Mouse (Mus musculus) midbrain, embryonic 11.5 days (tissue): ENCODE data around the gene Dstn. TPM values are rescaled to one million over a fixed set of nuclear protein-coding genes. Genes with fewer than 3 reads are reported as not detected.

Experiments used
- ATAC-seq: fragments of 200-750 bp; cut with Nextera tagmentation; 2 replicates; pipeline ENCODE4 v1.8.0; 2017; ENCODE audit warnings: moderate TSS enrichment, moderate library complexity; ENCODE audit not compliant: low FRiP score
- DNase-seq: peaks from one replicate; pipeline ENCODE4 v3.0.0; 2015; ENCODE audit warnings: low spot score; ENCODE audit errors: missing footprints
- H3K27ac ChIP-seq: fragments of 300-500 bp; sonication (generic); 2 replicates; pipeline ENCODE4 v1.5.1; 2014; ENCODE audit warnings: low read depth, low read length
- H3K27me3 ChIP-seq: fragments of 300-500 bp; sonication (generic); 2 replicates; pipeline ENCODE4 v1.6.1; 2014; ENCODE audit warnings: mild to moderate bottlenecking, low read length, moderate library complexity, mixed read lengths; ENCODE audit not compliant: control insufficient read depth, insufficient read depth
- H3K36me3 ChIP-seq: fragments of 300-500 bp; sonication (generic); 2 replicates; pipeline ENCODE4 v1.6.1; 2014; ENCODE audit warnings: mild to moderate bottlenecking, low read length, moderate library complexity, mixed read lengths; ENCODE audit not compliant: control insufficient read depth, insufficient read depth
- H3K4me1 ChIP-seq: fragments of 300-500 bp; sonication (generic); 2 replicates; pipeline ENCODE4 v1.6.1; 2014; ENCODE audit warnings: low read length; ENCODE audit not compliant: control insufficient read depth, insufficient read depth
- H3K4me2 ChIP-seq: fragments of 300-500 bp; sonication (generic); 2 replicates; pipeline ENCODE4 v1.6.1; 2014; ENCODE audit warnings: mild to moderate bottlenecking, moderate library complexity
- H3K4me3 ChIP-seq: fragments of 300-500 bp; sonication (generic); 2 replicates; pipeline ENCODE4 v1.5.1; 2014; ENCODE audit warnings: low read depth, low read length
- H3K9ac ChIP-seq: fragments of 300-500 bp; sonication (generic); 2 replicates; pipeline ENCODE4 v1.6.1; 2014; ENCODE audit warnings: low read length
- H3K9me3 ChIP-seq: fragments of 300-500 bp; sonication (generic); 2 replicates; pipeline ENCODE4 v1.6.1; 2016; ENCODE audit warnings: low read length; ENCODE audit not compliant: control insufficient read depth
- WGBS: fragments of 180-500 bp; shearing (Covaris S2); extraction: QIAGEN DNeasy Blood & Tissue Kit; methylation state at CpG from one replicate; pipeline ENCODE4 v1.1.7; 2014; 5-methylcytosine and 5-hydroxymethylcytosine counted together
- polyA plus RNA-seq: library from polyadenylated mRNA; unstranded; fragments of >200 nt; fragmentation: Nextera tagmentation; extraction: Ambion mirVana; gene quantifications from 2 replicates; pipeline ENCODE4 v1.2.1, GENCODE M21; 2014

The Dstn gene
- polyA plus RNA-seq, 1 experiment from 2014 or later: 426 TPM

GRCm38 (mm10) chr2:143948416-143948815, 33.3 kb downstream of the Dstn start:
- H3K27ac ChIP-seq: no peak overlapping the region
- H3K36me3 ChIP-seq: peaks cover 19% of the 10 kb centered on the region; the same call in 1 of the 2 replicates
- H3K9me3 ChIP-seq: no peaks in the 10 kb centered on the region
- no peak overlapping the region for H3K4me2 ChIP-seq
- no peaks in the 10 kb centered on the region for H3K27me3 ChIP-seq
- no peaks in the 10 kb centered on the region for H3K4me1 ChIP-seq
- no peak for ATAC-seq
- no peak for DNase-seq
- no peak overlapping the region for H3K9ac ChIP-seq
- no peak overlapping the region for H3K4me3 ChIP-seq
- WGBS: 92% methylated on average over 4 of the region's 4 CpGs

GRCm38 (mm10) chr2:143949217-143949616, 34.1 kb downstream of the Dstn start:
- Histone ChIP-seq H3K4me1 (no peaks in the 10 kb centered on the region), H3K9ac (no peak overlapping the region), H3K4me2 (no peak overlapping the region), H3K36me3 (peaks cover 14% of the 10 kb centered on the region; the same call in 1 of the 2 replicates), H3K9me3 (no peaks in the 10 kb centered on the region), H3K4me3 (no peak overlapping the region), H3K27me3 (no peaks in the 10 kb centered on the region), H3K27ac (no peak overlapping the region)
- DNase-seq (no peak), ATAC-seq (no peak)
- WGBS: 94% methylated on average over 6 of the region's 6 CpGs

- Histone ChIP-seq H3K9ac (no peak overlapping the region), H3K9me3 (no peaks in the 10 kb centered on the region), H3K27ac (no peak overlapping the region), H3K36me3 (peaks cover 14% of the 10 kb centered on the region; the same call in 1 of the 2 replicates), H3K4me3 (no peak overlapping the region), H3K27me3 (no peaks in the 10 kb centered on the region), H3K4me2 (no peak overlapping the region), H3K4me1 (no peaks in the 10 kb centered on the region)
- no peak for DNase-seq
- WGBS: 78% methylated on average over 5 of the region's 5 CpGs
- no peak for ATAC-seq
Measured at GRCm38 (mm10) chr2:143950290-143951027, 35.3 kb downstream of the Dstn start.

GRCm38 (mm10) chr2:143951028-143951420, 35.9 kb downstream of the Dstn start:
- 88% methylated on average over 1 of the region's 1 CpGs for whole genome bisulfite sequencing
- H3K9me3 ChIP-seq: no peaks in the 10 kb centered on the region
- no peak overlapping the region for H3K27ac ChIP-seq
- DNase-seq (no peak), ATAC-seq (no peak)
- H3K4me3 ChIP-seq: no peak overlapping the region
- H3K4me2 ChIP-seq: no peak overlapping the region
- peaks cover 14% of the 10 kb centered on the region; the same call in 1 of the 2 replicates for H3K36me3 ChIP-seq
- H3K4me1 ChIP-seq: no peaks in the 10 kb centered on the region
- H3K9ac ChIP-seq: no peak overlapping the region
- no peaks in the 10 kb centered on the region for H3K27me3 ChIP-seq

GRCm38 (mm10) chr2:143951546-143952315, 36.6 kb downstream of the Dstn start:
- no peak for ATAC-seq
- WGBS: 88% methylated on average over 5 of the region's 5 CpGs

GRCm38 (mm10) chr2:143953944-143954343, 38.8 kb downstream of the Dstn start:
- no peak for ATAC-seq
- DNase-seq: no peak
- H3K27ac ChIP-seq: no peak overlapping the region
- no peak overlapping the region for H3K4me3 ChIP-seq
- no peaks in the 10 kb centered on the region for H3K4me1 ChIP-seq
- peaks cover 7% of the 10 kb centered on the region; the same call in 1 of the 2 replicates for H3K36me3 ChIP-seq
- WGBS: 94% methylated on average over 4 of the region's 4 CpGs
- H3K9me3 ChIP-seq: no peaks in the 10 kb centered on the region
- H3K27me3 ChIP-seq: no peaks in the 10 kb centered on the region
- no peak overlapping the region for H3K4me2 ChIP-seq
- H3K9ac ChIP-seq: no peak overlapping the region

More at GRCm38 (mm10) chr2:143951546-143952315, 36.6 kb downstream of the Dstn start:
- no peak for DNase-seq
- Histone ChIP-seq H3K4me3 (no peak overlapping the region), H3K4me2 (no peak overlapping the region), H3K9ac (no peak overlapping the region), H3K4me1 (no peaks in the 10 kb centered on the region), H3K36me3 (peaks cover 14% of the 10 kb centered on the region; the same call in 1 of the 2 replicates), H3K27me3 (no peaks in the 10 kb centered on the region), H3K27ac (no peak overlapping the region), H3K9me3 (no peaks in the 10 kb centered on the region)

- Histone ChIP-seq H3K36me3 (peaks cover 7% of the 10 kb centered on the region; the same call in 1 of the 2 replicates), H3K4me2 (no peak overlapping the region), H3K27me3 (no peaks in the 10 kb centered on the region), H3K27ac (no peak overlapping the region), H3K4me3 (no peak overlapping the region), H3K9ac (no peak overlapping the region), H3K4me1 (no peaks in the 10 kb centered on the region), H3K9me3 (no peaks in the 10 kb centered on the region)
- 88% methylated on average over 4 of the region's 4 CpGs for WGBS
- no peak for DNase-seq
- no peak for ATAC-seq
Measured at GRCm38 (mm10) chr2:143955004-143955403, 39.9 kb downstream of the Dstn start.

- H3K9me3 ChIP-seq: no peaks in the 10 kb centered on the region
- no peak for DNase-seq
- no peak overlapping the region for H3K4me2 ChIP-seq
- no peak overlapping the region for H3K9ac ChIP-seq
- H3K27ac ChIP-seq: no peak overlapping the region
- H3K27me3 ChIP-seq: no peaks in the 10 kb centered on the region
- ATAC-seq: no peak
- no peak overlapping the region for H3K4me3 ChIP-seq
- no peaks in the 10 kb centered on the region for H3K4me1 ChIP-seq
- 91% methylated on average over 4 of the region's 4 CpGs for WGBS
- peaks cover 7% of the 10 kb centered on the region; the same call in 1 of the 2 replicates for H3K36me3 ChIP-seq
Measured at GRCm38 (mm10) chr2:143955746-143956145, 40.6 kb downstream of the Dstn start.

GRCm38 (mm10) chr2:143962192-143962591, 47.1 kb downstream of the Dstn start:
- no peaks in the 10 kb centered on the region for H3K4me1 ChIP-seq
- no peaks in the 10 kb centered on the region for H3K27me3 ChIP-seq
- WGBS: 96% methylated on average over 5 of the region's 5 CpGs
- ATAC-seq (no peak), DNase-seq (no peak)
- H3K4me2 ChIP-seq: no peak overlapping the region
- no peak overlapping the region for H3K9ac ChIP-seq
- no peak overlapping the region for H3K27ac ChIP-seq
- no peaks in the 10 kb centered on the region for H3K9me3 ChIP-seq
- H3K36me3 ChIP-seq: 0 out of 2 replicates have a peak, but pooled peaks cover 7% of the 10 kb centered on the region
- H3K4me3 ChIP-seq: no peak overlapping the region
